Mouse (Mus musculus) embryo, embryonic 9.5 days (tissue): Measurements from ENCODE around the gene Sorbs1.

Experiments used
- DNase-seq: peaks from one replicate; pipeline ENCODE4 v3.0.0-alpha.2; 2017; ENCODE audit errors: extremely low spot score

The Sorbs1 gene

DNA sequence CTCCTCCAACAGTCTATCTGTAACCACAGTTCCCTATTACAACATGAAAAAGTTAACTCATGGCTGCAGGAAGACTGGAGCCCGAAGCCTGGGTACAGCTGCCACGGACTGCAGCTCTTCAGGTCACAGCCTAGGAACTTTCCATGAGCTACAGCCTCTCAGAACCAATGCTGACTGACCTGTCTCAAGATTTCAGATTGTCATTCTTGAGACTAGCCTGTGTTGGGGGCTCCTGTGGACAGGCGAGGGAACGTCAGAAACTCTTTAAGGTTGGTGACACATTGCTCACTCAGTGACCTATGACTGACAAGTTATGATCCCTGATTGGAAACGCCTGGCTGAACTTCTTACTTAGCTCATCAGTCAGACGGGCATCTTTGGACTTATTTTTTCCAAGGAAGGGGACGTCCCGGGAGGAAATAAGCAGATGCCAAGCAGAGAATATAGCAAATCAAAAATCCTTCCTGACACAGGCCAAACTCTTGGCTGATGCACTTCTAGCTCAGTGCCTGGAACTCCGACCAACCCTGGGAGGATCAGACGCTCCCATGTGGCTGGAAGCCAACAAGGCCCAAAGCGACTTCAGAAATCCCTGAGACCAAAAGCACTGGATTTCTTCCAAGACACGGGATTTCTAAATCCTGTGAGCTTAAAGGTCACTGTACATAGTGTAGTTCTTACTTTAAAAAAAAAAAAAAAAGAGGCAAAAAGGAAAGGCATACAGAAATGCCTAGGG, 76.9 kb downstream of the Sorbs1 start:
- no peak for DNase-seq

DNA sequence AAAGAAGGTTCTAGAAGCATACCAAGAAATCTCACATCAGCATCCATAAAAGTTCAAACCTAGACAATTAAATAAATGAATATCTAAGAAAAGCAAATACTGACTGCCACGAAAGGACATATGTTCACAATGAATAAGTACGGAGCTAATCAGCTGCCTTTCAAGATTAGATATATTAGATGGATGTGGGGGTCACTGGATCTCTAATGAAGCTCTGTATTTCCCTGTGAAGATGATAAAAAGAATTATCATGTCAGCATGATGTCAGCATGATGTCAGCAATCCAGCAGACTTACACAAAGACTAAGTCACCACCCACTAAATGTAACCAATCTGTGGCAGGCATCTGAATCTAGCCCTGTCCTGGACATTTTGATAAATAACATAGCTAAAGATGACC, 77.8 kb downstream of the Sorbs1 start:
- DNase-seq, result no peak

DNA sequence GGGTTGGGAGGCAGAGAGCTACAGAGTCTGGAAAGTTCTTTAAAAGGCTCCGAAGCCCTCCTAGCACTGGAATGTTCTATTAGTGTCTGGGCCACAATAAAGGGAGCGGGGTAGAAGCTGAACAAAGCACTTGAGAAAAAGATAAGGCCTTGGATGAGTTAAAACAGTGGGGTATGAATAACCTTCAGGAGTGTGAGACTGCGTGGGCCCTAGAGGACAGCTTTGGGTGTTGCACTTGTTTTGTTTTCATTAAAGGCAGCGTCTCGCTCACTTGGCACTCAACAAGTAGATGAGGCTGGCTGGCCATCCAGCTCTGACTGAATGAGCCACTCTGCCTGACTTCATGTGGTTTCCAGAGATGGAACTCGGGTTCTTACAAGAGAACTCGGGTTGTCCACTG, 78.5 kb downstream of the Sorbs1 start:
- no peak for DNase-seq

DNA sequence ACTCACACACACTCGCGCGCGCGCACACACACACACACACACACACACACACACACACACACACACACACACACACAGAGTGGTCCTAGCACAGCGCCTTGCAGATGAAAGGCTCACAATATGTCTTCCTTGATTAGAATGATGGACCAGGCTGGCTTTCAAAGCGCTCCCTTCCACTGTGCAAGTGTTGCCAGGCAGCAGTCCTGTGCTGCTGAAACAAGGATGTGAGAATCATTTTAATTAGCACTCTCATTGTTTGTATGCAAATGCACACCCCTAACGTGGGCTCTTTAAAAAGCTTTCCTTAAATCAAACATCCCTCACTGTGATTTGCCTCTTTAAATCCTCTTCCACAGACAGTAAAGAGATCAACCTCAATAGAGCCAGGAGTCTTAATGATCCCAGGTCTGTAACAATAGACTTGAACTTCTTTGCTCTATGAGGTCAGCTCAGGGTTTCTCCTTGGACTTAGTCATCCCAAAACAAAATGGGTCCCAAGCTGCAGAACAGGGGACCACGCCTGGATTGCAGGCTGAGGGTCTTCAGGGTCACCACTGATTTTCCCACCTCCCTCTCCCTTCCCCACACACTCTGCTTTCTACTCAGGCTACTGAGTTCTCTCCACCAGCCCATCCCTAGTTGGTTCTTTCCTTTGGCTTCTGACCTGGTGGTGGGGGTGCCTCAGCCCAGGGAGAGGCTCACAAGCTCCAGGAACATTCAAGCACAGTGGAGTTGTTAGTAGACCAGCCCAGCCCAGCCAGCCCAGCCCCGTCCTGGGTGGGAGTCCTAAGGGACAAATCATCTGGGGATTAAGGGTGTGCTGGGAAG, 79.3 kb downstream of the Sorbs1 start:
- DNase-seq, result no peak

DNA sequence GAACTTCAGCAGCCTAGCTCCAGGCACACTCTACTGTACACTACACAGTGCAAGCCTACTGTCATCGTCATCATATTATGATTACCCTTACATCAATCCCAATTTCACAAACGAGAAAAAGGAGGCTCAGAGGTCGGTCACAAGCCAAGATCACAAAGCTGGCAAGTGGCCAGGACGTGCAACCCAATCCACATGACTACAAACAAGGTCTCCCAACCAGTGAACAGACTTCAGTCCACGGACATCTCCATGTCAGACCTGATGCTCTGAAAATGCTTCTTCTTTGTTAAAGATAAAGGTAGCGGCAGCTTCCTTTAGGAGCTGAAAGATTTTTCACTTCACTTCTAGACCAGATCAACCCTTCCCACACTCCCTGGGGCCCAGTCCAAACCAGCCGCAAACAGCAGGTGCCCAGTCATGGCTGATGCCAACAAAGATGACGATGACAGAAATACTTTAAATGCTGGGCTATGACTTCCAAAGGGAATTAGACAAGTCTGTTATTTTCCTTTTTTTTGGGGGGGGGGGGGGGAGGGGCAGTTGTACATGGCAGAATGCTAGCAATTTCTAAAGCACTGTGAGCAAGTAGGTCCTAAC, 80.2 kb downstream of the Sorbs1 start:
- no peak for DNase-seq

DNA sequence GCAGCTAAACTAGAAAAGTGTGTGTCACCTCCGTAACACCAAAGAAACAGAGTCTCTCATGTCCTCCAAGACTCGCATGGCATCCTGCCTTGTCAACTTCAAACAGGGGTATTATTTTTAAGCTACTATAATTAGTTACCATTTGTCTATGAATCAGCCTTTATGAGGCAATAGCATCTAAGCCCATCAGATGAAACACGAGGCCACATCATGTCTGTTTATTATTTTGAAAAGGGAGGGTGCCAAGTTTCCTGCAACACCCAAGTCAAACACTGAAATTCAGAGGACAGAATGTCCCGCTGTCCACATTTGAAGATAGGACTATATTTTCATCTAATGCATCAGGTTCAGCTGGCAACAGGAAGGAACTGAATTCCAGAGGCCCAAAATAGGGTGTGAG, 81.6 kb downstream of the Sorbs1 start:
- DNase-seq, result no peak

DNA sequence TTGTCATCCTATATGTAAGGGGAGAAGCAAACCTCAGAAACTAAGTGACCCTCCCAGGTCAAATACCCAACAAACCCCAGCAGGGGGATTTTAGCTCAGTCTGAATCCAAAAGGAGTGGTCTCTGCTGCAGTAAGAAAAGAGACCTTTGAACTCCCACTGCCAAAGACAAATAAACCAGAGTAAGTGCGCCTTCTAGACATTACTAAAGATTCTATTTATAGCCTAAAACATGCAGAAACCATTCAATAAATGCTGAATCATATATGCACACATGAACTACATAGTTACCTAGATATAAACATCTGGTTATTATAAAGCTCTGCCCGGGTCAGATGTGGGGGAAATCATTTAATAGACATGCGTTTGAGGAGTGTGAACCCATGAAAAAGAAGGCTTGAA, 84.0 kb downstream of the Sorbs1 start:
- no peak for DNase-seq

DNA sequence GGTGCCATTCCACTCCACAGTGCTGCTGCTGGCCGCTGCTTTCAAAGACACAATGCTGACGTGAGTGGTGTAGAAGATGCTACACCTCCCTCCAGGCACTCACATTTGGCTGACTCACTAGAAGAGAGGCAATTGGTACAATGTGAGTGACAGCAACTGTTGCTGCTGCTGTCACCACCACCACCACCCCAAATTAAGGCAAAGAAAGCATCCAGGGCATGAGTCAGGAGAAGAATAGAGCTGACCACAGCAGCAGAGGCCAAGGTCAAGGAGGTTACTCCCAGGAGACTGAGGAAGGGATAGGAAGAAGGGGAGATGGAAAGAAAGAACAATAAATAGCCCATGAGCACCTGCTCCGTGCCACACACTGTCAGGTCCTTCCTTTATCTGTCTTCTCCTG, 84.4 kb downstream of the Sorbs1 start:
- no peak for DNase-seq

DNA sequence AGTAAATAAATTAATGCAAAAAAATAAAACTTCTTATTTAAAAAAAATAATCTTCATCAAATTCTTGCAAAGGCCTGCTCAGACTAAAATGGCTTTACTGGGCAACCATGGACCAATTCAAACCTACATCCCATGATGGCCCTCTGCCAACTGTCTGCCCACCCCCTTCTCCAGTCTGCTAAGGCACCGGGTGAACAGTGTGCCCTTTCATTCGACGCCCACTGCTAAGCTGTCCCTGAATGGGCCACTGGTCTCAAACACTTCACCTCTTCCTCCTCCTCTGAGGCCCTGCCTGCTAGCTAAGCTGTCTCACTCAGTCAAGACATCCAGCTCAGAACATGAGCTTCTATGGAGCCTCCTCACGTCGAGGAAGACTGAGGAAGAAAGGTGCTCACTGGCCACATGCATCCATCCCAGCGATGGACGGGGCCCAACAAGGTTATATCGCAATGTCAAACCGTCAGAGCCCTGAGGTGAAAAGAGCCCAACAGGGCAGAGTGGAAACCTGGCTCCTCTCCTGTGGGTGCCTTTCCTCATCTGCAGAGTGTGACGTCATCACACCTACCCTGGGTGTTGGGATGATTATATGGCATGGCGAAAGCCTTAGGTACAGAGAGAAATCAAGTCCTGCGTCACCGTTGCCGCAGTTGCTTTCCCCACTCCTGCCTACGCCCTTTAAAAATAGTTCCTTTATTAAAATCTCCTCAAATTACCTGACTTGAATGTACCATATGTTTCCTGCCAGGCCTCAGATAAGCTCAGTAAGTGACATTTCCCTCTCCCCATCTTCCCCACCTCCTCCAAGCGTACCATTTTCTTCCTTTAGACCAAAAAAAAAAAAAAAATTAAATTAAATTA, 87.2 kb downstream of the Sorbs1 start:
- no peak for DNase-seq

DNA sequence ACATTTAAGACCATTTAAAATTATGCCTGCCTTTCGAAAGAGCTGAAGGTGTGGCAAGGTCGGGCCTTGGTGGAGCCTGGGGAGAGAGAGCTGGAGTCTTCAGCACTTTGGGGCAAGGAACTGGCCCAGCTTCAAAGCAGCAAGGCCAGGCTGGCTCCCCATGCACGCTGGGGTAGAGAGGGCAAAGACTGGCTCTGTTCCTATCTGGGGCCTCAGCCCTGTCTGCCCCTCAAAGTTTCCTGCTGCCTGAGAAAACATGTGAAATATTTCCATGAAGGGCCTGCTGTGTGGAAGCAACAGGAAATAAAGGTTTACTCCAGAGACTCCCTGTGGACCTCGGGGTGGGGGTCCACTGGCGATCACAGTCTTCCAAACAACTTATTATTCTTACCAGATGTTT, 88.3 kb downstream of the Sorbs1 start:
- DNase-seq, result no peak

DNA sequence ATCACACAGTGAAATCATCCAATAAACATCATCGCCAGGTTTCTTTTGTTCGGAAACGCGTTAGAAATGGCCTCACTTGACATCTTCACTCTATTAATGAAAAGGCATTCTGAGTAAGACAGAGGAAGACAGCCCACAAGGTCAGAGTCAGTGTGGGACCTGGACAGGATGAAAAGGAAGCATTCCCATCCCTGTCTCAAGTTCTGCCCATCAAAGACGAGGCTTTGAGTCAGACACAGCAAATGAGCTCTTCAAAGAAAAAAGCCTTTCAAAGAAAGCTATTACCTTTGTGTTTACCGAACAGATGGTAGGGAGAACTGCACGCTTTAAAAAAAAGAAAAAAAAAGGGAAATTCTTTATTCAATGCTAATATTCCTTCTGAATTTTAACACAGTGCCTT, 92.5 kb downstream of the Sorbs1 start:
- DNase-seq, result no peak

DNA sequence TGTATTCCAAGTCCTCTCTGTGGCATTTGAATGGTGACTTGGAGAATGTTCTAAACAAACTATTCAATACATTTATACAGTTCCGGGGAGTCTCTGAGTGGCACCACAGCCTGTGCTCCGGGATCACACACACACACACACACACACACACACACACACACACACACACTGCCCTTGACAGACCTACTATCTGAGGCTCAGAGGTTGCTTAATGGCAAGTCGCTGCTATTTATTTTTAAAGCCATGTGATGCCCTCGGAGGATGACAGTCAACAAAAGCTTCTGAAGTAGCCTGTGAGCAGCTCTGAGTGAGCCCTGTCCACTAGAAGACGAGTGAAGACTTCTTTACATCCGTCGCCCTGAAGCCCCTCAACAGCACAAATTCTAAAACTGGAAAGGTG, 94.3 kb downstream of the Sorbs1 start:
- DNase-seq, result no peak

DNA sequence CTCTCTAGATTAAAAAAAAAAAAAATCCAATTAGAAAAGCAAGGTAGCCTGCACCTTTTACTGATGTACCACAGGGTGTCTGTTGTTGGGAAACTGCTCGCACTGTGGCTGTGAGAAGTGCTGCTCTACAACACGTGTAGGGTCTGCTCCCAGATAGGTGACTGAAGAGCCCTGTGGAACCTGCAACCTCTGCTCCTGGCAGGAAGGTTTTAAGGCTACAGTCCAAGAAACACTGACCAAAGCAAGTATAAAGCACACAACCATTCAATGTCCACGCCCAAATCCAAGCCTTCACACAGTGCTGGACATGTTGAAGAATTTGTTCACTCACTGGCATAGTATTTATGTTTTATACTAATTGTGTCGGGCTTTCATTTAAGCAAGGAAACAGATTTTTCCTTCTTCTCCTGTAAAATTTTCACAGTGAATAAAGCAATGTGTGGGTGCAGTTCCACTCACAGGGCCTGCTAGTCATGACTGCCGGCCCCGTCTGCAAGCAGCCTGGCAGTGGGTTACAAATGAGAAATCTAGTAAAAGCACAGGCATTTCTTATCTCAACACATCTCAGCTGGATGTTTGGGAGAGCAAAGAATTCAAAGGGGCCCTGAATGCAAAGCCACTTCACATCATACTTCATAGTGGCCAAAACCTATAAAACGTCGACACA, 96.3 kb downstream of the Sorbs1 start:
- DNase-seq, result no peak

DNA sequence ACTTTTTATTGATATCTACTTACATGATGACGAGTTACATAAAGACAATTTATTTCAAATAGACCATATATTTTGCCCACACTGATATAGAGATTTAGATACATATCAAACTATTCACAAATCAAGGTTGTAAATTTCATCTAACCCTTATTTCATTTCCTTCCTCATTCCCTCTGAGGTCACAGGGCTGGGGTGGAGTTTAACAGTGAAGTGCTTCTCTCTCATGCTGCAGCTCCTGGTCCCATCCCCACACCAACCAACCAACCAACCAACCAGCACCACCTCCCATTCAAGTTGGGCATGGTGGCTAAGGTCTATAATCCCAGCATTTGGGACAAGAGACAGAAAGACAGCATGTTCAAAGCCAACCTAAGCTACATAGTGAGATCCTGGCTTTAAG, 97.9 kb downstream of the Sorbs1 start:
- DNase-seq, result no peak

DNA sequence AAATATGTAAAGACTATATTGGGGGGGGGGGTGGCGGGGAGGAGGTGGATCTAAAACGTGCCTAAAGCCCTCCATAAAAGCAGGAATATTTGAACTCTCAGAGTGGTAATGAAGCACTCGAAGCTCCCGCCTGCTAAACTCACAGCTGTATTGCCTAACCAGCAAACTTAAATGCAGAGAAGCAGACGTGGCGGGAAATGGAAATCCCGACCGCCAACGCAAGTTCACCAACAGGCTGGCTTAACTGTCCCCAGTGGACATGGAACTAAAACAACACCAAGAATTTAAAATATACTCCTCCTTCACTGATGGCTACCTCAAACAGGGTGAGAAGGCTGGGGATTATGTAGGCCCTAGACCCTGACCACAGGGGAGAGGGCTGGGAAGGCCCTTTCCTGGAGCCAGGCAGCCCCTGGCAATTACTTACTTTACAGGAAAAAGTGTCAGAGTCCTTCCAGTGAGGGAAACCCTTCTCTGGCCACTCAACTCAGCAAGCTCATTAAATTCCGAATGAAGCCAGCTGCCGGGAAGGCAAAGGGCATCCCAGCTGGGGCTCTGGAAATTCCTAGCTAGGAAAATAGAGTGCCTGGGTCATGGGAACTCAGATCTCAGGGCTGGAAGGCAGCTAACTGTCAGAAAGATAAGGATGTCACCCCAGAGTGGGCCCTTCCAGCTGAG, 98.6 kb downstream of the Sorbs1 start:
- DNase-seq, result peak; percentile 47

DNA sequence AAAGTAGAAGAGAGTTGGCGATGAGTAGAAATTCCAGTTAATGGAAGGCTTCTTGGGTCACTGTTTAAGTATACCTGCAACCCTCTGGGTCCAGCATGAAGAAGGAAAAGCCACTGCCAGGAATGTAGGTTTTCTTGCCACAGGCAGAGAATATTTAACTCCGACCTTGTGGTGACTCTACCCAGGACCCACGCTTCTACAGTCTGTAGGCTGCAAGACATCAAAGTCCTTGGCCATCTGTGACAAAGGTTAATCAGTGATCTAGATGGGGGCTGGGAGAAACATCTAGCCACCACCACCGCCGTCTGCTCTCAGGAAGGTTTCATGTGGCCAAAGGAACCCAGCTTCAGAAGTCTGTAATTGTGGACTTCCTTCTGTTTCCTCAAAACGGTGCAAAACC, 99.2 kb downstream of the Sorbs1 start:
- no peak for DNase-seq

DNA sequence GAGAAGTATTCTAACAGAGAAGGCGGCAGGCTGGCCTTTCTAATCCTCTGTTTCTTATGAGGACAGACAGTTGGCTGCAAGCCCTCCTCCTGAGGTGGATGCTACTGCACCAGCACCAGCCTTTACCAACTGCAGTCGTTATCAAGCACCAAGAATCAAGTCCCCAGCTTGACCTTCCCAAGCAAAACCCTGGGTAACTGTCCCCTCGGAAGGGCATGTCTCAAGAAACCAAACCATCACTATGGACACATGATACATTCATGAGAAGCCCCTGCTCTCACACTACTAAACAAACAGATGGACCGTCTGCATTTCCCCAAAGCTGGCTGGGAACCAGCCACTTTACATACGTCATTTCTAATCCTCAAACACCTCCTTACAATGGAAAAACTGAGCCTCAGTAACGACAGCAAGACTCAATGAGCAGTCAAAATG, 102.2 kb downstream of the Sorbs1 start:
- DNase-seq, result no peak

DNA sequence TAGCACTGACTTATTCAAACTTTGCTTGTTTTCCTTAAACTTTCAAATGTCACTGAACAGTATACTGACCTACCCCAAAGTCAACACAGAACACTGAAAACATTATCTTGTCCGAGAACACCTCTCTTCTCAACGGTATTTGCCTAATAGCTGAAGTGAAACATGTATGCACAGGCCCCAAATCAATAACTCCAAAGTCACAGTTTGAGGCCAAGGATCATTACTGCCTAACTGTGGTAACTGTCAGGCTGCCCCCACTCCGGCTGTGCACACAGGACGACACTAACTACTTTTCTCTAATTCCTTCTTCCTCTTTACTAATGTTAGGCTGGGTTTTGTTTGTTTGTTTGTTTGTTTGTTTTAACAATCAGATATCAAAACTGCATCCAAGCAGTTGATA, 103.1 kb downstream of the Sorbs1 start:
- no peak for DNase-seq

DNA sequence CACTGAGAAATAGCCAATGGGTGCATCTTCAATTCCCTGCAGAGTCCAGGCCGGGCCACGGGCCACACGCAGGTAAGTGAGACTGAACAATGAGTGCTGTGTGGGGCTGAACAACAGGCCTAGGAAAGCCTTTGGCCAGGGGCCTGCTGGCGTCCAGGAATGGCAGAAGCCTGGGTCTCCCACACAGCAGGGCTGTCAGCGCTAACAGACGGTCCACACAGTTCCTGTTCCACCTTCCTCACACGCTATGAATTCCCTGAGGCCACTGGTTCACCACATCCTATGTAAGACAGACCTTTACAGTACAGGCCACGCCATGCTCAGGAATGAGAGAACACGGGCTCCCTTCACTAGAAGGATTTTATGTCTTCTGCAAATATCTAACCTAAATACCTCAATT, 103.5 kb downstream of the Sorbs1 start:
- DNase-seq, result no peak

DNA sequence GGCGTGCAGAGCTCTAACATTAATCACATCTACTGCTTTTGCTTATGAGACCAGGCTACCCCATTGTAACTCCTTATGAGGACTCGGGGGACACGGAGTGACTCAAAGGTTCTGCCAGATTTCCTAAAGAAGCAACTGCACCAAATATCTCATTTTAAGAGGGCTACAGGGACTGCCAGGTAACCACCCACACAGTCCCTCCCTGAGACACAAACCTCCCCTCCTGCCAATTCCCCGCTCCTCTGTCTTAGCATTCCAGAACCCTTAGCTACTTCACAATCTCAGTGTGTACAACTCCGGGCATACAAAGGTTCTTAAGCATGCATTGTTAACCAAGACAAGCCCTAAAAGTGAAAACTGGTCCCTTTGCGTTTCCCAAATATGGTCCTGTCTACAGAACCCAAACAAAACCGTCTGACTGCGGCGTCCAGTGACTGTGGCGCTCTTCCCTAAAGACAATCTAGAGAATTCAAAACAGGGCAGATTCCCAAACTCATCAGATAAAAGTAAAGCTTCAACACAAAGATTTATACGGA, 104.0 kb downstream of the Sorbs1 start:
- no peak for DNase-seq

DNA sequence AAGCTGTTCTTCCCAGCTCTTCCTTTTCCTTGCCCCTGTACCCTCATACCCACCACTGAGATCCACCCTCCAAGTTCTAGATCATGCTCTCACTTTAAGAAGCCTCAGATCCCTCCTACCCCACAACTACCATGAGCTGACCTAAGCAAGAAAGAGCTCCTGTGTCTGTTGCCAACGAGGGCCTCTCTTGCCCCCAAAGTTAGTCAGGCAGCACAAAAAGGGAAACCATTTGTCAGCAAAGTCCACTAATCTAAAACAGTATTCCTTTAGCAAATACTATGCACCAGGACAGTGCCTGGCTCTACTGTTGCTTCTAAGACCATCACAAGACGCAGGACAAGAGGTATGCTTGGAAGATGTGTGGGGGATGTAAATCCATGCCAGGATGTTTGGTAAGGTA, 106.4 kb downstream of the Sorbs1 start:
- DNase-seq, result no peak
